Mouse (Mus musculus) cortical plate, adult 2 months (tissue): Measurements from ENCODE around the gene Pik3c2a.

ENCODE experiments used
- CTCF ChIP-seq: fragments of 200-500 bp; IDR thresholded peaks from 2 replicates; pipeline ENCODE4 v1.5.1; 2011; ENCODE audit warnings: mild to moderate bottlenecking, control low read depth, low read length; ENCODE audit not compliant: insufficient read depth; ENCODE audit errors: extremely low read depth
- POLR2A ChIP-seq: fragments of 200-500 bp; IDR thresholded peaks from 2 replicates; pipeline ENCODE4 v1.6.1; 2011; ENCODE audit warnings: mild to moderate bottlenecking, low read length, control low read depth; ENCODE audit not compliant: insufficient read depth; ENCODE audit errors: extremely low read depth

DNA sequence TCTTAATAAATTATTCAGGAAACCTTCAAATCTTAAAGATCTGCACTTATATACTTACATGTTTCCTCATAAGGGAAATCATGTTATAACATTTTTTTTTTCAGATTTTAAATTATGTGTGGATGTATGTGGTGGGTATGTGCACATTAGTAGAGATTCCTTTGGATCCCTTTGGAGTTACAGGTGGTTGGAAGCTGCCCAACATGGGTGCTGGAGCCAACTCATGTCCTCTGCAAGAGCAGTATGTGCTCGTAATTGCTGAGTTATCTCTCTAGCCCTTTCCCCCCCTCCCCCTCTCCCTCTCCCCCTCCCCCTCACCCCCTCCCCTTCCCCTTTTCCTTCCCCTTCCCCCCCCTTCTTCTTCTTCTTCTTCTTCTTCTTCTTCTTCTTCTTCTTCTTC is 39.9 kb upstream of the Pik3c2a start:
- TF ChIP-seq POLR2A = no peak
- no peak for TF ChIP-seq CTCF
